Mouse (Mus musculus) heart, embryonic 12.5 days (tissue): ENCODE data around the gene Myo1g. TPM values are rescaled to one million over a fixed set of nuclear protein-coding genes. Genes with fewer than 3 reads are reported as not detected.

ENCODE experiments used
- ATAC-seq: fragments of 200-750 bp; cut with Nextera tagmentation; 2 replicates; pipeline ENCODE4 v1.8.0; 2017; ENCODE audit warnings: moderate TSS enrichment, moderate library complexity; ENCODE audit not compliant: insufficient number of reproducible peaks, low FRiP score
- H3K27ac ChIP-seq: fragments of 300-500 bp; sonication (generic); 2 replicates; pipeline ENCODE4 v1.5.1; 2016; ENCODE audit warnings: mild to moderate bottlenecking, moderate library complexity; ENCODE audit not compliant: poor library complexity, severe bottlenecking
- H3K27me3 ChIP-seq: fragments of 300-500 bp; sonication (generic); replicated peaks from 2 replicates; pipeline ENCODE4 v1.6.1; 2016; ENCODE audit warnings: mild to moderate bottlenecking, moderate library complexity
- H3K36me3 ChIP-seq: fragments of 300-500 bp; sonication (generic); 2 replicates; pipeline ENCODE4 v1.6.1; 2016; ENCODE audit warnings: mild to moderate bottlenecking, moderate library complexity
- H3K4me1 ChIP-seq: fragments of 300-500 bp; sonication (generic); replicated peaks from 2 replicates; pipeline ENCODE4 v1.6.1; 2016; ENCODE audit warnings: mild to moderate bottlenecking
- H3K4me2 ChIP-seq: fragments of 300-500 bp; sonication (generic); 2 replicates; pipeline ENCODE4 v1.6.1; 2016; ENCODE audit warnings: mild to moderate bottlenecking, moderate library complexity
- H3K4me3 ChIP-seq: fragments of 300-500 bp; sonication (generic); 2 replicates; pipeline ENCODE4 v1.5.1; 2016; ENCODE audit warnings: mild to moderate bottlenecking
- H3K9ac ChIP-seq: fragments of 300-500 bp; sonication (generic); 2 replicates; pipeline ENCODE4 v1.6.1; 2016; ENCODE audit warnings: mild to moderate bottlenecking, moderate library complexity
- H3K9me3 ChIP-seq: fragments of 300-500 bp; sonication (generic); replicated peaks from 2 replicates; pipeline ENCODE4 v1.6.1; 2016; ENCODE audit warnings: mild to moderate bottlenecking, moderate library complexity
- WGBS: fragments of 180-500 bp; shearing (Covaris S2); methylation state at CpG from one replicate; pipeline ENCODE4 v1.1.7; 2016; 5-methylcytosine and 5-hydroxymethylcytosine counted together
- polyA plus RNA-seq: library from polyadenylated mRNA; unstranded; fragments of >200 nt; fragmentation: Nextera tagmentation; extraction: Ambion mirVana; gene quantifications from 2 replicates; pipeline ENCODE4 v1.2.1, GENCODE M21; 2016

The Myo1g gene
- polyA plus RNA-seq, 1 experiment from 2014 or later = 0.23 TPM

GRCm38 (mm10) chr11:6487496-6487895 is 33.3 kb downstream of the Myo1g start:
- no peak overlapping the region for H3K9ac ChIP-seq
- 30% methylated on average over 7 of the region's 7 CpGs for WGBS
- H3K4me3 ChIP-seq = no peak overlapping the region
- H3K4me1 ChIP-seq = peaks cover 16% of the 10 kb centered on the region
- 0 out of 2 replicates have a peak, but pooled peaks cover 2% of the 10 kb centered on the region for H3K9me3 ChIP-seq
- no peaks in the 10 kb centered on the region for H3K27me3 ChIP-seq
- H3K27ac ChIP-seq = no peak overlapping the region
- ATAC-seq = no peak; the same call in 1 of the 2 replicates
- 0 out of 2 replicates have a peak overlapping the region, but pooled peaks have one; percentile 5 for H3K4me2 ChIP-seq
- H3K36me3 ChIP-seq = no peaks in the 10 kb centered on the region

- H3K4me2 ChIP-seq = no peak overlapping the region
- H3K27me3 ChIP-seq = no peaks in the 10 kb centered on the region
- no peaks in the 10 kb centered on the region for H3K9me3 ChIP-seq
- no peaks in the 10 kb centered on the region for H3K36me3 ChIP-seq
- no peak overlapping the region for H3K27ac ChIP-seq
- 67% methylated on average over 6 of the region's 6 CpGs for WGBS
- no peak for ATAC-seq
- H3K9ac ChIP-seq = no peak overlapping the region
- peaks cover 16% of the 10 kb centered on the region for H3K4me1 ChIP-seq
- H3K4me3 ChIP-seq = no peak overlapping the region
Measured at GRCm38 (mm10) chr11:6486916-6487315, 33.8 kb downstream of the Myo1g start.

DNA sequence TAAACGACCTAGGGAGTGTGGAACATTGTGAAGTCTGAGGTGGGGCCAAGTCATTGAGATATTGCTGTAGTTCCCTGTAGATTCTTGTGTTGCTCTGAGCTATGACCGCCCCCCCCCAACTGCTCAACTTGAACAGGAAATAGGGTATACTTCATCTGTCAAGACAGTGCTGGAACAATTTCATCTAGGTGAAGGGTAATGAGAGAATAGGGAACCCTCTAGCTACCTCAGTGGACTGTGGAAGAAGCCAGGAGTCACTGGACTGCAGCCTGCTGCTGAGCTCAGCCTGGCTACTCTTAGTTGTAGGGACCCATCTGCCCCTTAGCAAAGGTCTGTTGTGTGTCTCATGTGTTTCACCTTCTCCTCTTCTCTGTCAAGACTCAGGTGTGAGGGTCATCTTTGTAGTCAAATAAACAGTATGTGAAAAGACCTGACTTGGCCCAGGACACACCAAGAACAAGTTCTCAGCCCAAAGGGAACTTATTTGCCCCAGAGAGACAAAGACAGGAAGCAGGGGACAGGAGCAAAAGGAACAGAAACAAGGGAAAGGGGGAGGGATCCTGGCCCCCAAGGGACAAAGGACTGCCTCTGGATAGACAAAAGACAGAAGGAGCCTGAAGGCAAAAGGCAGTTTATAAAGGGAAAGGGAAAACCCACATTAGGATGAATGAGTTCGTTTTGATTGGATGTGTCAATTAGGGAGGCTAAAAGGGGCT is 36.4 kb downstream of the Myo1g start:
- H3K27me3 ChIP-seq = no peaks in the 10 kb centered on the region
- WGBS = 57% methylated on average over 3 of the region's 3 CpGs
- no peak overlapping the region for H3K4me2 ChIP-seq
- no peak overlapping the region for H3K9ac ChIP-seq
- H3K36me3 ChIP-seq = no peaks in the 10 kb centered on the region
- H3K27ac ChIP-seq = 0 out of 2 replicates have a peak overlapping the region, but pooled peaks have one; percentile 6
- H3K4me3 ChIP-seq = no peak overlapping the region
- H3K4me1 ChIP-seq = peaks cover 16% of the 10 kb centered on the region
- ATAC-seq = no peak
- H3K9me3 ChIP-seq = no peaks in the 10 kb centered on the region

DNA sequence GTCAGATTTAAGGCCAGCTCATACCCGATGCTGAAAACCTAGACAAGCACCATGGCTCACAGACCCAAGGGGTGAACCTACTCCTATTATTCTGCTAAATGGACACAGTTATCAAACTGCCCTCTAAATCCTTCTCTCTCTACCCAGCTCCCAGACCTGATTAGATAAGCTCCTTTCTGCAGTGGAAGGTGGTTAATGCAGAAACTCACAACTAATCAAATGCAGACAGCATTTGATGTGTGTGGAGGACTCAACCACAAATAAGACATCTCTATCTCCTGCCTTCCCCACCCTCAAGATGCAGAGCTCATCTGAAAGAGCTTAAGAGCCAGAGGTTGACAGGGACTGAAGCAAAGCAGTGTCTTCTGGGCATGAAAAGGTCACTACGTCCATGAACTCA is 37.7 kb downstream of the Myo1g start:
- WGBS = 50% methylated on average over 2 of the region's 2 CpGs
- no peaks in the 10 kb centered on the region for H3K9me3 ChIP-seq
- H3K4me1 ChIP-seq = peaks cover 16% of the 10 kb centered on the region
- no peaks in the 10 kb centered on the region for H3K36me3 ChIP-seq
- H3K27me3 ChIP-seq = no peaks in the 10 kb centered on the region
- no peak overlapping the region for H3K4me3 ChIP-seq
- no peak overlapping the region for H3K9ac ChIP-seq
- no peak overlapping the region for H3K4me2 ChIP-seq
- no peak overlapping the region for H3K27ac ChIP-seq
- no peak for ATAC-seq

- peaks cover 8% of the 10 kb centered on the region for H3K4me1 ChIP-seq
- 61% methylated on average over 6 of the region's 6 CpGs for WGBS
- no peak overlapping the region for H3K4me3 ChIP-seq
- no peak for ATAC-seq
- H3K27me3 ChIP-seq = no peaks in the 10 kb centered on the region
- no peak overlapping the region for H3K4me2 ChIP-seq
- no peaks in the 10 kb centered on the region for H3K9me3 ChIP-seq
- H3K36me3 ChIP-seq = no peaks in the 10 kb centered on the region
- no peak overlapping the region for H3K27ac ChIP-seq
- H3K9ac ChIP-seq = no peak overlapping the region
Measured at GRCm38 (mm10) chr11:6481669-6482185, 39.0 kb downstream of the Myo1g start.

DNA sequence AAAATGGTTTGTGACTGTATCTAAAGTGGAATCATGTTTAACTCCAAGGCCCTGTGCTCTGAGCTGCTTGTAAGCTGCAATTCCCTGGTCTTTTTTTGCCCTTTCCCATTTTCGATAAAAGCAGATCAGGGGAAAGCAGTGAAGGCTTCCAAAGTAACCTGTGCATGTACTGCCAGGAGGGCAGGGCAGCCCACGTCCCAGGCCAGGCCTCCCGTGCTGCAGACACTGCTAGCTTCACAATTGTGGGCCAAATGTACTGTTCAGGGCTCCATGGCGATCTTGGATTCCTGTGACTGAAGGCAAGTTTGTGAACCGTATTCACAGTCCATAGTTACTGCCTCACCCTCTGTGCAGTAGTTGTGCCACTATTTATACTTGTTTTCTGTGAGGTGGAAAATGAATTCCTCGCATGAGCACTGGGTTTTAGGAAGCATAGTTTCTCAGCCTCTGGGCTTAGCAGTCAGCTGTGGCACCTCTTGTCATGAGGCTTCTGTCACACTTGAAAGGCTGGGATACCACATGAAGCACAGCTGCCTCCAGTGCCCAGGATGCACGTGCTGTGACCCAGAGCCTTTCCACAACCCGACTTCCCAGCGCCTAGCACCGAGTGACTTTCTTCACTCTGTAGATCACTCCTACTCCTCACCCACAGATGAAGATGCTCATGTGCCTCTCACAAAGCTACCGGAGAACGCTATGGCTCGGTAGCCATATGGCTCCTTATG is 39.9 kb downstream of the Myo1g start:
- Histone ChIP-seq H3K9me3 (no peaks in the 10 kb centered on the region), H3K9ac (no peak overlapping the region), H3K4me1 (peaks cover 7% of the 10 kb centered on the region), H3K4me3 (no peak overlapping the region), H3K36me3 (no peaks in the 10 kb centered on the region), H3K4me2 (no peak overlapping the region), H3K27ac (no peak overlapping the region), H3K27me3 (no peaks in the 10 kb centered on the region)
- ATAC-seq = no peak
- 76% methylated on average over 13 of the region's 13 CpGs for WGBS

DNA sequence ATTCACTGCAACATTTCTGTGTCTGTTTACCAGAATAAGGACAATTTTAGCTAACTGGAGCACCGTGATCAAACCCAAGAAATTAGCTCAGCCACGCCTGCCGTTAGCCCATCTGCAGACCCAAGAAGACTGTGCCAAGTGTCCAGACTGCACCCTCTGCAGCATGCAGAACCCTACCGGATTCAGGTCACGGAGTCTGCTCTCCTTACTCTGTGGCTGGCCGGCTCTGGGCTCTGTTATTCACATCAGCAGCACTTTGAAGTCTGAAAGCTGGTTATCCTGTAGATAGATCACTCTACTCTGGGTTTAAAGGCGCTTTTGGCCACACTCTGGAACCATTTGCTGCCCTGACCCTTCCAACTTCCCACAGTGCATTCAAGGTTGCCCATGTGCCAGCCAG is 40.6 kb downstream of the Myo1g start:
- H3K27ac ChIP-seq = no peak overlapping the region
- ATAC-seq = no peak
- H3K4me2 ChIP-seq = no peak overlapping the region
- no peaks in the 10 kb centered on the region for H3K27me3 ChIP-seq
- H3K9me3 ChIP-seq = no peaks in the 10 kb centered on the region
- H3K4me1 ChIP-seq = peaks cover 7% of the 10 kb centered on the region
- no peak overlapping the region for H3K9ac ChIP-seq
- H3K36me3 ChIP-seq = no peaks in the 10 kb centered on the region
- 66% methylated on average over 7 of the region's 7 CpGs for WGBS
- H3K4me3 ChIP-seq = no peak overlapping the region

DNA sequence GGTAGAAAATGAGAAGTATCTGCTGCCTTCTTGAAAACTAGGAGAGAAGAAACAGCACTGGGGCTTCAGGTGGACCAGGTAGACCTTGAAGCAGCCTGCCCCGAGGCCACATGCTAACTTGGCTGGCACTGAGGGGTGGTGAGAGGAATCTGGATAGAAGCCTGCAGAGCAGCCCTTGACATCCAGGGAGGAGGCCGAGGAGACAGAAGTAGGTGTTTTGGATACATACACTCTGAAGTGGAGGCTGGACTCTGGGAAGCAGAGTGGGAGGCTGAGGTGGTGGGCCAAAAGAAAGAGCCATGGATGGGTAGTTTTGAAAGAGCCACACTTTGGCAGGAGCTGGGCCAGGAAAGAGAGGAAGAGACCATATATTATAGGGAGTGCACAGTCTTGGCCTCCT is 41.5 kb downstream of the Myo1g start:
- no peak for ATAC-seq
- Histone ChIP-seq H3K36me3 (no peaks in the 10 kb centered on the region; the same call in 1 of the 2 replicates), H3K27me3 (no peaks in the 10 kb centered on the region), H3K9ac (no peak overlapping the region), H3K4me2 (no peak overlapping the region), H3K9me3 (no peaks in the 10 kb centered on the region), H3K4me3 (no peak overlapping the region), H3K27ac (no peak overlapping the region), H3K4me1 (peaks cover 7% of the 10 kb centered on the region)
- WGBS = 63% methylated on average over 2 of the region's 2 CpGs

DNA sequence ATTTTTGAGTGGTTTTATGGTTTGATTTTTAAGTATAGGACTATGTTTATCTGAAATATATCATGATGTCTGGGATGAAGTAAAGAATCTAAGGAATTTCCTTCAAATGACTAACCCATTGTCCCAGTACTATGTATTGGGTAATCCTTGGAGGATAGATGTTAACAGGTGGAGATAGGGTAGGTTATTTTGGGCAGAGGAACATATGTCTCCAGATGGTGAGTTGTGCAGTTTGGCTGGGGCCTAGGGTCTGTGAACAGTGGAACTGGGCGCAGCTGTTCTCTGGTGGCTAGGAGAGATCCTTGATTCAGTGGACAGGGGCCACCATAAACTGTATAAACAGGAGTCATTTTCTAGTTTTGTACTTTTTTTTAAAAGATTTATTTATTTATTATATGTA is 43.4 kb downstream of the Myo1g start:
- Histone ChIP-seq H3K9me3 (no peaks in the 10 kb centered on the region), H3K36me3 (no peaks in the 10 kb centered on the region; the same call in 1 of the 2 replicates), H3K9ac (no peak overlapping the region), H3K4me1 (peaks cover 6% of the 10 kb centered on the region; the same call in 1 of the 2 replicates), H3K27ac (no peak overlapping the region), H3K4me3 (no peak overlapping the region), H3K27me3 (no peaks in the 10 kb centered on the region), H3K4me2 (no peak overlapping the region)
- ATAC-seq = no peak
- 91% methylated on average over 1 of the region's 1 CpGs for WGBS

- no peak for ATAC-seq
- no peak overlapping the region for H3K4me2 ChIP-seq
- H3K27me3 ChIP-seq = no peaks in the 10 kb centered on the region
- H3K27ac ChIP-seq = no peak overlapping the region
- no peaks in the 10 kb centered on the region for H3K9me3 ChIP-seq
- H3K4me3 ChIP-seq = no peak overlapping the region
- H3K9ac ChIP-seq = no peak overlapping the region
- no peaks in the 10 kb centered on the region; the same call in 1 of the 2 replicates for H3K36me3 ChIP-seq
- H3K4me1 ChIP-seq = peaks cover 6% of the 10 kb centered on the region; the same call in 1 of the 2 replicates
- WGBS = 74% methylated on average over 6 of the region's 6 CpGs
Measured at GRCm38 (mm10) chr11:6476876-6477275, 43.9 kb downstream of the Myo1g start.

DNA sequence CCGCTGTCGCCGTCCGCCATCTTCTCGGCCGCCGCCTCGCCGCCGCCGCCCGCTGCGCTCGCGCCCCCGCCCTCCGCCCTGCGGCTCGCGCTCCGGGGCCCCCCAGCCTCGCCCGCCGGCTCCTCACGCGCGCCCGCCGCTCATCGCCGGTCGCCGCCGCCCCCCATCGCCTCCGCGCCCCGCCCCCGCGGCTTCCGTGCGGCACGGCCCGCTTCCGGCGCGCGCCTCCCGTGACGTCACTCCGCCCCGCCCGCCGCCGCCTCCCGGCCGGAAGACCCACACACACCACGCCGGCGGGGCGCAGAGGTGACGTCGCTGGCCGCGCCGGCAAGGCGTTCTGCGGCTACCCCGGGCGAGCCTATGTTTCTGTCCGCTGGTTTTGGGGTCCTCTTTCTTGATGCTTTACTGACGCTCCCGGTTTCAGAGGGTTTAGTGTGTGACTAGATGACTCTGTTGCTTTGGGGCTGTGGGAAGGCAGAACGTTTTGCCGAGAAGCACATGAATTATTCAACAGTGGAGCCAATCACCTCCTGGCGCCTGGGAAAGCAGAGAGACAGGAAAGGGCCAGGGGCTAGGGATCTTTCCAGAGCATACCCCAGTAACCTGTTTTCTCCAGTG is 44.8 kb downstream of the Myo1g start, which contains the start of gene Purb:
Gene Purb, minus strand, starts transcription at position 51 of the 618 bp plus-strand sequence.
- Histone ChIP-seq H3K9me3 (no peaks in the 10 kb centered on the region), H3K27ac (peak within 1 kb of the TSS; percentile 100), H3K4me3 (peak within 1 kb of the TSS; percentile 81), H3K9ac (peak within 1 kb of the TSS; percentile 98), H3K27me3 (no peaks in the 10 kb centered on the region), H3K4me1 (peaks cover 9% of the 10 kb centered on the region), H3K4me2 (peak within 1 kb of the TSS; percentile 97), H3K36me3 (no peaks in the 10 kb centered on the region; the same call in 1 of the 2 replicates)
- WGBS = 5% methylated on average over 68 of the region's 76 CpGs
- ATAC-seq = peak; percentile 96
